Mouse (Mus musculus) MEL (cell line): ENCODE measurements at regions not wholly inside any gene's neighbourhood (a gene's known extent, or its start where the extent isn't known, plus 50 kb on each side); places are given as distances from the start of the nearest gene placed in this dataset.

ENCODE experiments used
- CHD2 ChIP-seq: IDR thresholded peaks from 2 replicates; pipeline ENCODE4 v1.6.1; 2011; ENCODE audit warnings: low read length, improper control_type of control experiment
- CTCF ChIP-seq, 3 experiments: IDR thresholded peaks in 2 of 3; conservative IDR thresholded peaks in 1 of 3; 2 replicates each; pipeline ENCODE4 v1.5.1; 2011 to 2012; ENCODE audit warnings: low read length in 3 of 3, low read depth in 2 of 3, mild to moderate bottlenecking in 2 of 3, improper control_type of control experiment in 1 of 3, inconsistent platforms in 1 of 3, mixed read lengths in 1 of 3, moderate library complexity in 1 of 3; ENCODE audit not compliant: control insufficient read depth in 1 of 3, insufficient read depth in 1 of 3, poor library complexity in 1 of 3, severe bottlenecking in 1 of 3
- EP300 ChIP-seq, 2 experiments: IDR thresholded peaks; 2 replicates each; pipeline ENCODE4 v1.6.1; 2011; ENCODE audit warnings: improper control_type of control experiment in 2 of 2, low read length in 2 of 2, low read depth in 1 of 2, mild to moderate bottlenecking in 1 of 2
- MAX ChIP-seq: IDR thresholded peaks from 2 replicates; pipeline ENCODE4 v1.6.1; 2011; ENCODE audit warnings: low read length, improper control_type of control experiment
- POLR2A ChIP-seq, 2 experiments: IDR thresholded peaks; 2 replicates each; pipeline ENCODE4 v1.6.1; 2011 to 2012; ENCODE audit warnings: low read length in 2 of 2, mild to moderate bottlenecking in 2 of 2, control low read depth in 1 of 2, improper control_type of control experiment in 1 of 2, low read depth in 1 of 2, moderate library complexity in 1 of 2; ENCODE audit not compliant: control insufficient read depth in 1 of 2, insufficient read depth in 1 of 2, poor library complexity in 1 of 2

- TF ChIP-seq EP300 (IDR thresholded peaks at IDR 0.05; ENCODE audit: low read depth in 1 of 2, low read length in 2 of 2) (no peak), MAX (no peak), CTCF (IDR thresholded peaks at IDR 0.05 in 2 of 3, conservative IDR thresholded peaks at IDR 0.05 in 1 of 3; ENCODE audit: control insufficient read depth in 1 of 3, insufficient read depth in 1 of 3, low read depth in 2 of 3, low read length in 3 of 3, poor library complexity in 1 of 3, severe bottlenecking in 1 of 3) (no peak), CHD2 (no peak), POLR2A (IDR thresholded peaks at IDR 0.05; ENCODE audit: control insufficient read depth in 1 of 2, insufficient read depth in 1 of 2, low read depth in 1 of 2, low read length in 2 of 2, poor library complexity in 1 of 2) (no peak)
Observed at GRCm38 (mm10) chr13:44386767-44387166, 342.5 kb upstream of the Jarid2 start.
